Mouse (Mus musculus): ENCODE results near the gene Tnc. TPM values are rescaled to one million over a fixed set of nuclear protein-coding genes. Genes with fewer than 3 reads are reported as not detected.

Tnc gene
- polyA plus RNA-seq (2015; fragmentation: Nextera tagmentation; extraction: Ambion mirVana), result 54.4 and 67.0 TPM in 2 replicates

- peak within 1 kb of the TSS; percentile 70 for H3K4me2 ChIP-seq
- peak within 1 kb of the TSS; percentile 24; the same call in 1 of the 2 replicates for H3K9ac ChIP-seq (replicated peaks)
- ATAC-seq (ENCODE audit: low FRiP score), result peak; percentile 79
- WGBS, result under 1% methylated on average over 26 of the region's 26 CpGs
- peaks cover 14% of the 10 kb centered on the region for H3K27me3 ChIP-seq (replicated peaks)
- H3K27ac ChIP-seq (replicated peaks), result peak within 1 kb of the TSS; percentile 28; the same call in 1 of the 2 replicates
- H3K4me3 ChIP-seq (replicated peaks), result peak within 1 kb of the TSS; percentile 41
- H3K36me3 ChIP-seq, result no peaks in the 10 kb centered on the region
- H3K4me1 ChIP-seq, result peaks cover 15% of the 10 kb centered on the region
- no peaks in the 10 kb centered on the region for H3K9me3 ChIP-seq (replicated peaks)
Measured at GRCm38 (mm10) chr4:64046831-64047493, at the start of gene Tnc. Gene Tnc, minus strand, starts transcription at chr4:64047015.

GRCm38 (mm10) chr4:64094221-64094620 lies 47.4 kb upstream of the Tnc start:
- H3K27me3 ChIP-seq (replicated peaks), result no peaks in the 10 kb centered on the region
- no peaks in the 10 kb centered on the region for H3K9me3 ChIP-seq (replicated peaks)
- H3K4me3 ChIP-seq (replicated peaks), result no peak overlapping the region
- H3K4me2 ChIP-seq, result no peak overlapping the region
- no peak overlapping the region for H3K27ac ChIP-seq (replicated peaks)
- no peak for ATAC-seq (ENCODE audit: low FRiP score)
- H3K4me1 ChIP-seq, result no peaks in the 10 kb centered on the region
- H3K9ac ChIP-seq (replicated peaks), result no peak overlapping the region
- H3K36me3 ChIP-seq, result no peaks in the 10 kb centered on the region
- 73% methylated on average over 5 of the region's 5 CpGs for WGBS

- WGBS, result 78% methylated on average over 1 of the region's 1 CpGs
- no peak for ATAC-seq (ENCODE audit: low FRiP score)
- H3K9me3 ChIP-seq (replicated peaks), result no peaks in the 10 kb centered on the region
Measured at GRCm38 (mm10) chr4:64092857-64093256, 46.0 kb upstream of the Tnc start.

GRCm38 (mm10) chr4:64089378-64089777 lies 42.6 kb upstream of the Tnc start:
- Histone ChIP-seq H3K9me3 (replicated peaks) (no peaks in the 10 kb centered on the region), H3K9ac (replicated peaks) (no peak overlapping the region), H3K4me2 (no peak overlapping the region), H3K4me3 (replicated peaks) (no peak overlapping the region), H3K4me1 (no peaks in the 10 kb centered on the region), H3K36me3 (no peaks in the 10 kb centered on the region), H3K27me3 (replicated peaks) (no peaks in the 10 kb centered on the region), H3K27ac (replicated peaks) (no peak overlapping the region)
- ATAC-seq (ENCODE audit: low FRiP score), result no peak
- 74% methylated on average over 2 of the region's 2 CpGs for WGBS

More at GRCm38 (mm10) chr4:64092857-64093256, 46.0 kb upstream of the Tnc start:
- H3K4me3 ChIP-seq (replicated peaks), result no peak overlapping the region
- H3K36me3 ChIP-seq, result no peaks in the 10 kb centered on the region
- H3K4me1 ChIP-seq, result no peaks in the 10 kb centered on the region
- no peak overlapping the region for H3K27ac ChIP-seq (replicated peaks)
- H3K27me3 ChIP-seq (replicated peaks), result no peaks in the 10 kb centered on the region
- H3K9ac ChIP-seq (replicated peaks), result no peak overlapping the region
- H3K4me2 ChIP-seq, result no peak overlapping the region

- no peak overlapping the region for H3K4me2 ChIP-seq
- no peak overlapping the region for H3K4me3 ChIP-seq (replicated peaks)
- 86% methylated on average over 2 of the region's 2 CpGs for WGBS
- no peaks in the 10 kb centered on the region for H3K36me3 ChIP-seq
- ATAC-seq (ENCODE audit: low FRiP score), result no peak
- no peak overlapping the region for H3K27ac ChIP-seq (replicated peaks)
- no peaks in the 10 kb centered on the region for H3K27me3 ChIP-seq (replicated peaks)
- H3K9ac ChIP-seq (replicated peaks), result no peak overlapping the region
- no peaks in the 10 kb centered on the region for H3K4me1 ChIP-seq
- no peaks in the 10 kb centered on the region for H3K9me3 ChIP-seq (replicated peaks)
Measured at GRCm38 (mm10) chr4:64087675-64088074, 40.9 kb upstream of the Tnc start.

- ATAC-seq (ENCODE audit: low FRiP score), result no peak
- 88% methylated on average over 1 of the region's 1 CpGs for WGBS
- Histone ChIP-seq H3K27me3 (replicated peaks) (no peaks in the 10 kb centered on the region), H3K4me3 (replicated peaks) (no peak overlapping the region), H3K27ac (replicated peaks) (no peak overlapping the region), H3K9me3 (replicated peaks) (no peaks in the 10 kb centered on the region), H3K9ac (replicated peaks) (no peak overlapping the region), H3K4me2 (no peak overlapping the region), H3K36me3 (no peaks in the 10 kb centered on the region), H3K4me1 (no peaks in the 10 kb centered on the region)
Measured at GRCm38 (mm10) chr4:64085993-64086567, 39.3 kb upstream of the Tnc start.

- no peak overlapping the region for H3K4me3 ChIP-seq (replicated peaks)
- 87% methylated on average over 5 of the region's 5 CpGs for WGBS
- no peaks in the 10 kb centered on the region for H3K27me3 ChIP-seq (replicated peaks)
- H3K4me1 ChIP-seq, result no peaks in the 10 kb centered on the region
- ATAC-seq (ENCODE audit: low FRiP score), result no peak
- H3K27ac ChIP-seq (replicated peaks), result no peak overlapping the region
- no peaks in the 10 kb centered on the region for H3K9me3 ChIP-seq (replicated peaks)
- H3K9ac ChIP-seq (replicated peaks), result no peak overlapping the region
- no peak overlapping the region for H3K4me2 ChIP-seq
- no peaks in the 10 kb centered on the region for H3K36me3 ChIP-seq
Measured at GRCm38 (mm10) chr4:64083858-64084257, 37.0 kb upstream of the Tnc start.

GRCm38 (mm10) chr4:64078029-64078619 lies 31.3 kb upstream of the Tnc start:
- Histone ChIP-seq H3K36me3 (no peaks in the 10 kb centered on the region), H3K4me2 (no peak overlapping the region), H3K9me3 (replicated peaks) (no peaks in the 10 kb centered on the region), H3K4me3 (replicated peaks) (no peak overlapping the region), H3K9ac (replicated peaks) (no peak overlapping the region), H3K4me1 (no peaks in the 10 kb centered on the region), H3K27me3 (replicated peaks) (no peaks in the 10 kb centered on the region), H3K27ac (replicated peaks) (no peak overlapping the region)
- no peak for ATAC-seq (ENCODE audit: low FRiP score)
- 89% methylated on average over 2 of the region's 2 CpGs for WGBS

- no peak overlapping the region for H3K4me3 ChIP-seq (replicated peaks)
- H3K36me3 ChIP-seq, result no peaks in the 10 kb centered on the region
- H3K9me3 ChIP-seq (replicated peaks), result no peaks in the 10 kb centered on the region
- no peak overlapping the region for H3K4me2 ChIP-seq
- H3K27ac ChIP-seq (replicated peaks), result no peak overlapping the region
- 83% methylated on average over 6 of the region's 6 CpGs for WGBS
- no peaks in the 10 kb centered on the region for H3K27me3 ChIP-seq (replicated peaks)
- H3K9ac ChIP-seq (replicated peaks), result no peak overlapping the region
- ATAC-seq (ENCODE audit: low FRiP score), result no peak
- H3K4me1 ChIP-seq, result no peaks in the 10 kb centered on the region
Measured at GRCm38 (mm10) chr4:64076349-64077025, 29.7 kb upstream of the Tnc start.

- Histone ChIP-seq H3K4me3 (replicated peaks) (no peak overlapping the region), H3K27me3 (replicated peaks) (no peaks in the 10 kb centered on the region), H3K27ac (replicated peaks) (no peak overlapping the region), H3K36me3 (no peaks in the 10 kb centered on the region), H3K4me2 (no peak overlapping the region), H3K9ac (replicated peaks) (no peak overlapping the region), H3K4me1 (no peaks in the 10 kb centered on the region), H3K9me3 (replicated peaks) (no peaks in the 10 kb centered on the region)
- ATAC-seq (ENCODE audit: low FRiP score), result no peak
Measured at GRCm38 (mm10) chr4:64074725-64075124, 27.9 kb upstream of the Tnc start.

GRCm38 (mm10) chr4:64067394-64067793 lies 20.6 kb upstream of the Tnc start:
- no peaks in the 10 kb centered on the region for H3K27me3 ChIP-seq (replicated peaks)
- H3K9ac ChIP-seq (replicated peaks), result no peak overlapping the region
- no peak for ATAC-seq (ENCODE audit: low FRiP score)
- no peak overlapping the region for H3K4me2 ChIP-seq
- H3K4me1 ChIP-seq, result no peaks in the 10 kb centered on the region
- no peaks in the 10 kb centered on the region for H3K9me3 ChIP-seq (replicated peaks)
- no peak overlapping the region for H3K27ac ChIP-seq (replicated peaks)
- H3K36me3 ChIP-seq, result no peaks in the 10 kb centered on the region
- 80% methylated on average over 7 of the region's 7 CpGs for WGBS
- no peak overlapping the region for H3K4me3 ChIP-seq (replicated peaks)

GRCm38 (mm10) chr4:64065266-64065665 lies 18.5 kb upstream of the Tnc start:
- H3K9ac ChIP-seq (replicated peaks), result no peak overlapping the region
- H3K27ac ChIP-seq (replicated peaks), result no peak overlapping the region
- no peaks in the 10 kb centered on the region for H3K36me3 ChIP-seq
- 57% methylated on average over 10 of the region's 10 CpGs for WGBS
- H3K4me1 ChIP-seq, result no peaks in the 10 kb centered on the region
- no peak for ATAC-seq (ENCODE audit: low FRiP score)
- H3K9me3 ChIP-seq (replicated peaks), result no peaks in the 10 kb centered on the region
- H3K27me3 ChIP-seq (replicated peaks), result no peaks in the 10 kb centered on the region
- no peak overlapping the region for H3K4me3 ChIP-seq (replicated peaks)
- no peak overlapping the region for H3K4me2 ChIP-seq
